Mouse (Mus musculus) adrenal gland, postnatal 36 days (tissue): ENCODE measurements around the gene Xylt2. TPM values are rescaled to one million over a fixed set of nuclear protein-coding genes. Genes with fewer than 3 reads are reported as not detected.
"Not testable (repeated sequence)": the region's sequence is repeated elsewhere in the genome, so short reads cannot be mapped to it uniquely, and the experiment has no call there.

ENCODE experiments used
- DNase-seq, 2 experiments: peaks; one replicate each; pipeline ENCODE4 v3.0.0; 2021; ENCODE audit warnings: mixed read lengths in 1 of 2
- long read RNA-seq, 2 experiments: library from polyadenylated mRNA; stranded (forward); transcript quantifications; one replicate each; pipeline ENCODE4 v2.0.0; 2021; ENCODE audit warnings: borderline sequencing depth in 2 of 2
- total RNA-seq, 2 experiments: library from RNA; stranded (reverse); gene quantifications; 2 replicates each; pipeline ENCODE4 v1.2.3; 2021

Xylt2 gene
- total RNA-seq = 10 to 100 TPM; 10.6 to 14.2 TPM
- long read RNA-seq, experiment 1, transcript Xylt2-201 (11 exons, 3,442 nt) = major isoform, 15 of 28 reads
- long read RNA-seq, experiment 1, partial matches to known transcripts = 4 of 28 reads
- long read RNA-seq, experiment 1, other reads (novel, unspliced or antisense) = 9 of 28 reads
- long read RNA-seq, experiment 2, transcript Xylt2-201 (11 exons, 3,442 nt) = major isoform, 10 of 15 reads
- long read RNA-seq, experiment 2, partial matches to known transcripts = 1 of 15 reads
- long read RNA-seq, experiment 2, other reads (novel, unspliced or antisense) = 4 of 15 reads

DNA sequence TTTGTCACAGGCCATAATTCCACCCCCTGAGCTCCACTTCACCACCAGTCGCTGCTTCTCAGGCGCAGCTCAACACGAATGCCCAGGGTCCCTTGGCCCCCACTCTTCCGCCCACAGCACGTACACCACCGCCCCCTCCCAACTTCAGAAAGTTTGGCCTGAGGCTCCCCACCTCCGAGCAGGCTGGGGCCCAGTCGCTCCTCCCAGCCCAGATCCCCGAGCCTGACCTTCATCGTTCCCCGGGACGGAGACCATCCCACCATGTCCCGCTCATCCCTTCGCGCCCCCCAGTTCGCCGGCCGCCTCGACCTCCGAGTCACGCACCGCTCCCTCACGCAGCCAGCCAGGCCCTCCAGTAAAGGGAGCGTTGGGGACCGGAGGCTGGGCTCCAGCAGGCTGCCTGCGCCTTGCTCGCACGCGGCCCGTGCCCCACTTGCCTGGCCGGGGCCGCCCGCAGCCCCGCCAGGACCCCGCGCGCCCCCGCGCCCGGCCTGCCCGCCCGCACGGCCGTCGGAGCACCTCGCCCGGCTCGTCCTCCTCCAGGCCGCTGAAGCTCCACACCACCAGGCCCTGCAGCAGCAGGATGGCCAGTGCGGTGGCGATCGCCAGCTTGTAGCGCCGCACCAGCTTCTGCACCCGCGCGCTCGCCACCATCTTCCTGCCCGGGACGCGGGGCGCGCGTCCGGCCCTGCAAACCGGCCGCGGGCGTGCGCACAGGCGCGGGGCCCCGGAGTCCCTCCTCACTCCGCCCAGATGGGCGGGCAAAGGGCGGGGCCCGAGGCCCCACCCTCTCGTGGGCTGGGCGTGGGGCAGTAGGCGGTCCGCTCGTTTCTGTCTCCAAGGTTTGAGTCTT lies at the start of gene Xylt2:
Gene Xylt2 (minus strand): TSS at position 762 of the 853 bp plus-strand sequence.
- DNase-seq = peak; percentile 94 to 96

DNA sequence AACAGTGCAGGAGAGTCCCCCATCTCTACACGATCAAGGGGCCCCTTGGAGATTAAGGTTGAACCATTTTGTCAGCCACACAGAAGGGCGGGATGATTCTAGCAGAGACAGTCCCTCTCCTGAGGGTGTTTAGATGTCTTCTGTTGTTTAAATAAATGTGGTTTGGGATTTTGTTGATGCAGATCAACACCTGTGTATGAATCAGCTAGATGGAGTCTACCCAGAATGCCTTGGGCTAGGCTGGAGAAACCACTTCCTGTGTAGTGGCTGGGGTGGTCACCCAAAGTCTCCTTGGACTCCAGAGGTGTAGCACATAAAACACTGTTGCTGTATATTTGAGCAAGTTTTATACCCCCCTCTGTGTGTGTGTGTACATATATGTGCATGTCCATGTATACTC lies 41.9 kb upstream of the Xylt2 start:
- no peak for DNase-seq

DNA sequence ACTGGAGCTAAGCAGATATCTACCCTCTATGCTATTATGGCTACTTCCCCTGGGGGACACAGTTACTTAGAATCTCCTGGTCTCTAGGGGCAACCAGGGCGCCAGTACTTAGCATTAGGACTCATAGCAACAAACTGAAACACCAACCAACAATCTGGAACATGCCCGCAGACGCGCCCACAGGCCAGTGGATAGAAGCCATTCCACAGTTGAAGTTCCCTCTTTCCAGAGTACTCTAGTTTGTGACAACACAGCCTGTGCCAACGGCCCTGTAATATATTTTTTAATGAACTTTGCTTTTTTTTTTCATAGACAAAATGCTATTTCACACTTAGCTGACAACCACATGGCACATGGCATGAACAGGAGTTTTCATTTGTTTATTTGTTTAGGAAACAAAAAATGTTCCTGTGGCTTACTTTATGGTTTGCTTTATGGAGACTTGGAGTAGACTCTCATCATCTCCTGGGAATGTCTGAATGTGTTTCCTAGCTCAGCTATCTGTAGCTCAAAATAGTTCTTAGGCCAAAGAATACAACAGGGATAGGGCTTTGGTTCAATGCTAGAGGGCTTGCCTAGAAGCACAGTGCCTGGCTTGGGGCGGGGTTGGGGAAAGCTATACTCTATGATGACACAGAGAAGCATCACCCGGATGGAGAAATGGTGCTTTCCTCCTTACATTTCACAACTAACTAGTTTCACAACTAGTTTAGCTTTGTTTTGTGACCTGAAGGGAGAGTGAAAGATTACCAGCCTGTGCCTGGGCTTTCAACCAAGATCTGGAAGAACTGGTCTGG lies 41.0 kb upstream of the Xylt2 start:
- DNase-seq = no peak

DNA sequence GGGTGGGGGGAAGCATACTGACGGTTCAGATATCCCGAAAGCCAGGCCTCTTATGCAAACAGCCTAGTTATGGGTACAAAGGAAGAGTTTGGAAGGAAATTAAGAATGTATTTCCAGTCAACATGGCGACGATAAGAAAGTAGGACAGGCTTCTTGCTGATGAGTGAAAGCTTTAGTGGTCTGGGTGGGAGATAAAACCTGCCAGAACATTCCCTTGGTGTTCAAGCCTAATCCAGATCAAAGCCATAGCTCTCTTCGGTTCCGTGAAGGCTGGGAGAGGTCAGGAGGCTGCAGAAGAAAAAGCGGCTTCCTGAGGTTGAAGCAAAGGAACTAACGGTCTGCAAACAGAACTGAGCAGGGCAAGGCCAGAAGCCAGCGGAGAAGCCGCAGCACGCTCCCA lies 39.9 kb upstream of the Xylt2 start:
- no peak for DNase-seq

DNA sequence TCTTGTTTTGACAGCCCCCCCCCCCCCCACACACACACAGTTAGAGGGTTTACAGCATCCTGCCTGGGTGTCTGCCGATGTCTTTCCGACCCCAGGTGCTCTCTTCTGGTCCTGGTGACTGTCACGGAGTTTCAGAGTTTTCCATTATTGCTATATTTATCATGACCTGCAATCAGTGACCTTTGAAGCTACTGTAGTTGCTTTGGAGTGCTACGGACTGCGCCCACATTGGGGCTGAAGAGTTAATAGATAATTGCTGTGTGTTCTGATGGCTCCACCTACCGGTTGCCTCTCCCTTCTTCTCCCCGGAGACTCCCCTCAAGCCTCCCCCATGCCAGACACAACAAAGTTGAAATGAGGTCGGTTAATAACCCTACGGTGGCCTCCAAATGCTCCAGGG lies 39.4 kb upstream of the Xylt2 start:
- peak; percentile 40 to 76 for DNase-seq

DNA sequence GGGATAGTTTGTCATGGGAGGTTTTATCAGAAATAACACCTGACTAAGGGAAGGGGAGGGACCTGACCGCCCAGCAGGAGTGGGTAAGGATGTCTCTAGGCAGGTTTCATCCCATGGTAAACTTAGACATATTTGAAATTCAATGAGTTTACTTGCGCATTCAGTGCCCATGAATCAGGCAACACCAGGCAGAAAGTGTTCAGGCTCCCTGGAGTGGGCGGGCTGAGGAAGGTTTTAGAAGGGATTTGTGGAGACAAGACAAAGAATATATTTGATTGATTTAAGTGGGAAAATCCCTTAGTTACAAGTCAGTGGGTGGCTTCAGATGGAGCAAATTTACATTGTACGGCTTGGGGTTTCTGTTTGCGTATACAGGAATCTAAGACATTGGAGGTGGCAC lies 38.3 kb upstream of the Xylt2 start:
- no peak for DNase-seq

DNA sequence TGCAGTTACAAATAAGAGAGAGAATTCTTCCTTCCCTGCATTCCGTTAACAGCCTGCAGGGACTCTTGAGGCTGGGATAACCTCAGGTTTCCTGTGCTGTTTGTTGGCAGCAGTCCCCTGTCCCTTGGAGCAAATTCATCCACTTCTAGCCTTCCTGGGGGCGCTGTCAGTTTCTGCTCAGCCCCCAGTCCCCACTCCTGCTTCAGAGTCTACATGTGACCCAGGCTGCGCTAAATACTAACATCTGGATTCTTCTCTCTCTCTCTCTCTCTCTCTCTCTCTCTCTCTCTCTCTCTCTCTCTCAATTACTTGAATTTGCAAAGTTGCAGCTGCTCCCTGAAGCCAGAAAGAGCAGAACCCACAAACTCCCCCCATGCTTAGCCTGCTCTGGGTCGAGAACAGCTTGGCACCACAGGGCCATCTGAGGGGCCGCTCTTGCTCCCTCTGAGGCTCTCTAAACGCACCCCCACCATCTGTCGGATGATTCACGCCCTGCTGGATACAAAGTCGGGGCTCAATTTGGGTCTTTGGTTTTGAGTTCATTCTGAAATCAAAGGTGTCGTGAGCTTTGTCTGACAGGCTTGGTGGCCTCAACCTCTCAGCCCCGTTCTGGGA lies 36.0 kb upstream of the Xylt2 start:
- DNase-seq = no peak

DNA sequence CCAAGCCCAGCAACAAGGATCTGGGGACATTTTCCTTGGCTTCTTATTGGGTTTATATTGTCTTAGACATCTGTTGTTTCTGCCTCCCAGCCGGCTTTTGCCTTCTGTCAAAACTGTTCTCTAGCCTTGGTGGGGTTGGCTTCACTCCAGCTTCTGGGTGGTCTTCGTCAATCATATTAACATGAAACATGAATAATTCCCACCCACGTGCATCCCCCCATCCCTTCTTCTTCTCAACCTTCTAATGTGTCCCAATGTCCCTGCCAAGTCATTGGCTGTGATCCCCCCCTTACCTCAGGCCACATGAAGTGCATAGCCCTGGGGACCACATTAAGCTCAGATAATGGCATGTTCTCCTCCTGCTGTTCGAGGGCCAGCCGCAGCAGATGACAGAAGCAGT lies 27.2 kb upstream of the Xylt2 start, which contains the start of gene Gm11541:
Gene Gm11541 (minus strand): TSS at position 28 of the 400 bp plus-strand sequence.
- no peak for DNase-seq

DNA sequence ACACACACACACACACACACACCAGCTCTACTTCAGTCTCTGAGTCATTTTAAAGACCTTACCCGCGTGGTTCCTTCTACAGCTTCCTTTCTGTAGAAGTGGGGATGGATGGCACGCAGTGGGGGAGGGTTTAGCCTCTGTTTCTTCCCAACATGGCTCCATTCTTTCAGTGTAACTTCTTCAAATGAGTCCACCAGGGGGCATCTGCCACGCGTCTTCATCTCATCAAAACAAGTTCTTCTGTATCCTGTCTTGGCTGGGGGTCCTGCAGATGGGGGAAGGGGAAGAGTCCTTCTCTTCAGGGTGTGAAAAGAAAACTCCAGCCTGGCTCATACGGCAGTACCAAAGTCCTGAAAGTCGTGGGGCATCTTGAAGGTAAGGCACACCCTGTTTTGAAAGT lies 26.7 kb upstream of the Xylt2 start:
- no peak for DNase-seq

DNA sequence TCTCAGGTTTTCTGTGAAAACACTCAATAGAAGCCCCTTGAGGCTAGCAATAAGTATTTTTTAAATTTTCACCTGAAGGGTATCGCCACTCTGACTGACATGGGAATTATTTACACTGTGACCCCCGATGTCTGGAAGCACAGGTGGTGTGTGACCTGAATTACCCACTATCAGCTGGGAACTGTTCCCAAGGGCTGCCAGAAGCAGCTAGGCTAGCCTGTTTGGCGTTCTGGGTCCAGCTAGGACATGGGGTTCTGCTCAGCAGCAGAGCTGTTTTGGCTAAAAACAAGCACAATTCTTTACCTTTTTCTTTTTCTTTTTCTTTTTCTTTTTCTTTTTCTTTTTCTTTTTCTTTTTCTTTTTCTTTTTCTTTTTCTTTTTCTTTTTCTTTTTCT lies 24.9 kb upstream of the Xylt2 start:
- no peak for DNase-seq

DNA sequence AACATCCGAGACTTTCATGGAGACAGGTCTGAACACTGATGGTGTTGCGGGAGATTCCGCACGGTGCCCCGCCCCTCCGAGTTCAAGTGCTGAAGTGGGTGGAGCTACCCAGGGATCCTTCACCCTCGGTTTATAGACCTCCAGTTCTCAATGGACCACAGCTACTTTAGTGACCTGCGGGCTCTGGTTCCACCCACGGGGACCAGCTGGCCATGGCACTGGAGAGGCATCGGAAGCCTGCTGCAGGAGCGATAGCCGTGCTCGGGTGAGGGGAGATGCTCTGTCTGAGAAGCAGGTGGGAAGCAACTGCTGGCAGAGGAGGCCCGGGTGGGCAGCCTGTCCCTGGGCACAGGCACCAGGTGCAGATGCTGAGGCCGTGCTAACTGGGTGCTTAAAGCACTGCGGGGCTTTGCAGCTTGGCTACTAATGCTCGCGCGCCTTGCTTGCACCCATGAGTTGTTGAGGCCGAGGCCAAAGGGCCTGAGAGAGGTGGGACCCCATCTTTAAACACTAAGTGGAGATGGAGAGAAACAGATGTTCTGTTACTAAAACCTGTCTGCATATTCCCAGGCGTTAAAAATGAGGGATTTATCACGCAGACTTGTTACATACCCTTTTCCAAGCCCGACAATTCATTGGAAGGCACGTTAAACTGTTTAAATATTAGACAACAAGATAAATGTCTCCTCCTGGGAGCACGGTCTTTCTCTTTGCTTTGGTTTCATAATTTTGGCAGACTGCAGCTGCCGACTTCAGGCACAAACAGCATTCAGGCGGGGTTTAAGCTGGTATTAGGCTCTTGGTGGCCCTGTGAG lies 24.3 kb upstream of the Xylt2 start:
- no peak for DNase-seq

DNA sequence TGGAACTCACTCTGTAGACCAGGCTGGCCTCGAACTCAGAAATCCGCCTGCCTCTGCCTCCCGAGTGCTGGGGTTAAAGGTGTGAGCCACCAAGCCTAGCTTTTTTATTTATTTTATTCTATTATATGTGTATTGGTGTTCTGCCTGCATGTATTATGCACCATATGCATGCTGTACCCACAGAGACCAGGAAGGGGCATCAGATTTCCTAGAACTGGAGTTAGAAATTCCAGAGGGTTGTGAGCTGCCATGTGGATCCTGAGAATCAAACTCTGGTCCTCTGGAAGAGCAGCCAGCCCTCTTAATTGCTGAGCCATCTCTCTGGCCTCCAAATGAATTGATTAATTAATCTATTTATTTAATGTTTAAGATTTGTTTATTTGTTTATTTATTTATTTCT lies 22.1 kb upstream of the Xylt2 start:
- DNase-seq = no peak

DNA sequence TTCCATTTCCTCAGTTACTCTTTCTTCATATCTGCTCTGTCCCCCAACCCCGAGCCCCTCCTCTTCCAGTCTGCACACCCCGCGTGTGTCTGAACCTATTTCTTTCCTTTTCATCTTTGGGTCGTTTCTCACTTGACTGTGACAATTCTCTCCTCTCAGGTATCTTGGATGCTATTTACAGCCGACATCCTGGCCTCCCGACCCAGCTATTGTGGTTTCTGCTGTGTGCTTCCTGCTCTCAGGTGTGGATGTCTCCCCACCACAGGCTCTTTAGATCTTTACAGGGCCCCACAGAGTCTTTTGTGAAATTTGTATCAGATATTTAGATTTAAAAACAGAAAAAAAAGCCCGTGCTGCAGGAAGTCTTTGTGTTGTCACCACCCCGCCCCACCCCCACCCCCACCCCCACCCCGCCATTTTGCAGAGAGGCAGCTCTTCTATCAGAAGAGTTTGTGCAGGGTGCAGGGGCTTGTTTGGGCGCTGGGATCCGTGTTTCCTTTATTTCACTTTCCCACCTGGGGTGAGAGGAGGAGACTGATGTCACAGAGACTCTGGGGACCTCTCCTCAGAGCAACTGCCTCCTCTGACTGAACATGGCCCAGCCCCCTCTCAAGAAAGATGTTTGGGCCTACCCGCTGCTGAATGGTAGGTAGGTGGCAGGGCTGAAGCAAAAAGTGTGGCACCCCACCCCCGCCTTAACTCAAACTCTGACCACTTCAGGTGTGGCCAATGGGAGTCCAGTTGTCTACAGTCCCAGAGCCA lies 20.6 kb upstream of the Xylt2 start:
- DNase-seq = no peak

DNA sequence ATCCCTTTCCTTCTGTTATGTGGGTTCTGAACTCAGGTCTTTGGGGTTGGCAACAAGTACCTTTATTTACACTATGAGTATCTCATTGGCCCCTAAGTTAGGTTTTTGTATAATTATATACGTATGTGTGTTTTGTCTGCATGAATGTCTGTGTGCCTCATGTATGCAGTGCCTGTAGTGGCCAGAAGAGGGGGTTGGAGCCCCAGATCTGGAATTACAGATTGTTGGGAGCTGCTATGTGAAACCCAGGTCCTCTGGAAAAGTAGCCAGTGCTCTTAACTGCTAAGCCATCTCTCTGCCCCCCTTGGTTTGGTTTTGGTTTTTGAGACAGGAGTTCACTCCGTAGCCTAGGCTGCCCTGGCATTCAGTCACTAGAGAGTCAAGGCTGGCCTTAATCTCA lies 19.8 kb upstream of the Xylt2 start:
- DNase-seq = no peak

DNA sequence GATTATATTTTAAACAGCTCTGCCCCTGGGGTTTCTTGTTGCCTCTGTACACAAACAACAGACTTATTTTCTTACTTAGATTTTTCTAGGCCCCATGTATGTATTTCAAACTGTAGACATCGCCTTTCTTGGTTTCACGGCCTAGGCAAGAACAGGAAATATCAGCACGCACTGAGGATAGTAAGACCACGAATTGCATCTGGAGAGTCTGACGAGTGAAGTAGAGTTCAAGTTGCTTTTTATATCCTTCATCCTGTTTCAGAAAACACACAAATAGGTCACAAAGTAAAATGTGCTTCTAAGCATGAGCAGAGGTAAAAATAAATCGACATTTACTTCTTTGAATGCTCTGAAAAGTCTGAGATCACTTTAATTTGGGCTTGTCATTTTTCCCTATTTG lies 18.2 kb upstream of the Xylt2 start:
- no peak for DNase-seq

DNA sequence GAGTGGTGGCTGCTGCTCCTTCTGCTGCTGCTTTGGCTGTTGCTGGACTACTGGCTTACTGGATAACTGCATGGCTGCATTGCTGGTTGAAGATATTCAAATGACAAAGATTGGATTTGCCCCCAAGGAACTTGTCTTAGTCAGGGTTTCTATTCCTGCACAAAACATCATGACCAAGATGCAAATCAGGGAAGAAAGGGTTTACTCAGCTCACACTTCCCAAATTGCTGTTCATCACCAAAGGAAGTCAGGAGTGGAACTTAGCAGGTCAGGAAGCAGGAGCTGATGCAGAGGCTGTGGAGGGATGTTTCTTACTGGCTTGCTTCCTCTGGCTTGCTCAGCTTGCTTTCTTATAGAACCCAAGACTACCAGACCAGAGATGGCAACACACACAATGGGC lies 15.2 kb upstream of the Xylt2 start:
- DNase-seq = not testable (repeated sequence)

DNA sequence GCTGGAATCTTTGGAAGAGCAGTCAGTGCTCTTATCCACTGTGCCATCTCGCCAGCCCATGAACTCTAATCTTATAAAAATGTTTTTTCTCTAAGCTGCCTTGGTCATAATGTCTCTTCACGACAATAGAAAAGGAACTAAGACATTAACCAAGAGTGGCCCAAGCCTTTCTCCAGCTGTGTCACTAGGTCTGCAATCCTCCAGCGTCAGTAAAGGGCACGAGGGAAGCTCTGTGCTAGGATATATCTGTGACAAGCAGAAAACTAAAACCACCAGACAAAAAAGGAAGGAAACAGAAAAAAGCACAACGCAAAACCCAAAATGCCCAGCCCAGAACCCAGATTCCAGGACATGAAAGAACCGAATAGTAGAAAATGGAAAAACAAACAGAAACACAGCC lies 9.9 kb upstream of the Xylt2 start:
- DNase-seq = no peak

DNA sequence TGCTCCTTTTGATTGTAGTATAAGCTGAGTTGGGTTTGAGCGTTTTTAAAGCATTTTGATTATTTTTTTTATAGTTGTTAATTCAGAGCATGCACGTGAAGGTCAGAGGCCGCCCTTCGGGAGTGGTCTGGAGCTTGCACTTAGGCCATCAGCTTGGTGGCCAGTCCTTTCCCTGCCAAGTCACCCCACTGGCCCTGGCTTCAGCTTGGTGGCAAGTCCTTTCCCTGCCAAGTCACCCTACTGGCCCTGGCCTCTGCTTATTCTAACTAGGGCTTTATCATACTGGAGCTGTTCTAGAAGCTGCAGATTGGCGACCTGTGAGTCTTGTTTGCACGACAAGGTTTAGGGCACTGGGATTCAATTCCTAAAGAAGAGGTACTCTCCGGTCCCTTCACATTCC lies 5.1 kb upstream of the Xylt2 start:
- no peak for DNase-seq

DNA sequence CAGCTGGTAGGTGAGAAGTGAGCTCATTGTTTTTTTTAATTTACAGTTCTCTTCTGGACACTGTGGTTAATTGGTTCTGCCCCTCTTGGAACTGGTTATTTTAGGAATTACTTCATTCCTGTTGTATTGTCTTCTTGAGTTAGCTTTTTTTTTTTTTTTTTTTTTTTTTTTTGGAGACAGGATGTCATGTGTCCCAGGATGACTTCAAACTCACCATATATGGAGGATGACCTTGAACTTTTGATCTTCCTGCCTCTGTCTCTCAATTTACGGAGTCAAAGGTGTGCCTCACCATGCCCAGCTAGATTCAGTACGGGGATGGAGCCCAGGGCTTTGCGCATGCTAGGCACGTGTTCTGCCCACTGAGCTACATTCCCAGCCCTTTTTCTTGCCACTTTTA lies 4.3 kb upstream of the Xylt2 start:
- no peak for DNase-seq

DNA sequence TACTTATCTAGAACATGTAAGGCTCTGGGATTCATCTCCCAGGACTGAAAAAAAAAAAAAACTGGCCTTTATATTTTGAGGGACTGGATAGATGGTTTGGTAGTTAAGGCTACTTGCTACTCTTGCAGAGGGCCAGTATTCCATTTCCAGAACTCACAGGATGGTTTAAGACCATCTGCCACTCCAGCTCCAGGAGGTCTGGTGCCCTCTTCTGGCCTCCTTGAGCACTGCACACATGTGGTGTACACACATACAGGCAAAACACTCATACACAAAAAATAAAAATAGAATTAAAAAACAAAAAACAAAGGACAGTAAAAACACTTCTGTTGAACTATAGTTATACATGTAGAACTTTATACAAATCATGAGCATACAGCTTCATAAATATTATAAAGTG lies 3.3 kb upstream of the Xylt2 start:
- DNase-seq = no peak
